Mouse (Mus musculus): ENCODE results near the gene Arcn1. TPM values are rescaled to one million over a fixed set of nuclear protein-coding genes. Genes with fewer than 3 reads are reported as not detected.

Gene Arcn1
- total RNA-seq, 1 experiment from 2014 or later, result 132 TPM

- no peak for ATAC-seq (replicated peaks in 1 of 2; ENCODE audit: insufficient read depth in 1 of 2, low FRiP score in 2 of 2, low TSS enrichment in 1 of 2, low read depth in 1 of 2, poor library complexity in 2 of 2, severe bottlenecking in 2 of 2)
Observed at GRCm38 (mm10) chr9:44724223-44724622, 43.4 kb downstream of the Arcn1 start.

GRCm38 (mm10) chr9:44723521-44724041 lies 44.1 kb downstream of the Arcn1 start:
- no peak for ATAC-seq (replicated peaks in 1 of 2; ENCODE audit: insufficient read depth in 1 of 2, low FRiP score in 2 of 2, low TSS enrichment in 1 of 2, low read depth in 1 of 2, poor library complexity in 2 of 2, severe bottlenecking in 2 of 2)

- ATAC-seq (replicated peaks in 1 of 2; ENCODE audit: insufficient read depth in 1 of 2, low FRiP score in 2 of 2, low TSS enrichment in 1 of 2, low read depth in 1 of 2, poor library complexity in 2 of 2, severe bottlenecking in 2 of 2), result no peak
Observed at GRCm38 (mm10) chr9:44723008-44723407, 44.6 kb downstream of the Arcn1 start.

- no peak for ATAC-seq (replicated peaks in 1 of 2; ENCODE audit: insufficient read depth in 1 of 2, low FRiP score in 2 of 2, low TSS enrichment in 1 of 2, low read depth in 1 of 2, poor library complexity in 2 of 2, severe bottlenecking in 2 of 2)
Observed at GRCm38 (mm10) chr9:44722575-44722974, 45.1 kb downstream of the Arcn1 start.

- ATAC-seq (replicated peaks in 1 of 2; ENCODE audit: insufficient read depth in 1 of 2, low FRiP score in 2 of 2, low TSS enrichment in 1 of 2, low read depth in 1 of 2, poor library complexity in 2 of 2, severe bottlenecking in 2 of 2), result no peak
Observed at GRCm38 (mm10) chr9:44721877-44722186, 45.8 kb downstream of the Arcn1 start.

GRCm38 (mm10) chr9:44721154-44721876 lies 46.3 kb downstream of the Arcn1 start:
- ATAC-seq (replicated peaks in 1 of 2; ENCODE audit: insufficient read depth in 1 of 2, low FRiP score in 2 of 2, low TSS enrichment in 1 of 2, low read depth in 1 of 2, poor library complexity in 2 of 2, severe bottlenecking in 2 of 2), result peak; percentile 64 to 80

- ATAC-seq (replicated peaks in 1 of 2; ENCODE audit: insufficient read depth in 1 of 2, low FRiP score in 2 of 2, low TSS enrichment in 1 of 2, low read depth in 1 of 2, poor library complexity in 2 of 2, severe bottlenecking in 2 of 2), result no peak
Observed at GRCm38 (mm10) chr9:44720358-44721153, 47.1 kb downstream of the Arcn1 start.

- no peak for ATAC-seq (replicated peaks in 1 of 2; ENCODE audit: insufficient read depth in 1 of 2, low FRiP score in 2 of 2, low TSS enrichment in 1 of 2, low read depth in 1 of 2, poor library complexity in 2 of 2, severe bottlenecking in 2 of 2)
Observed at GRCm38 (mm10) chr9:44719632-44720357, 47.9 kb downstream of the Arcn1 start.

GRCm38 (mm10) chr9:44718937-44719631 lies 48.6 kb downstream of the Arcn1 start:
- no peak for ATAC-seq (replicated peaks in 1 of 2; ENCODE audit: insufficient read depth in 1 of 2, low FRiP score in 2 of 2, low TSS enrichment in 1 of 2, low read depth in 1 of 2, poor library complexity in 2 of 2, severe bottlenecking in 2 of 2)

- no peak for ATAC-seq (replicated peaks in 1 of 2; ENCODE audit: insufficient read depth in 1 of 2, low FRiP score in 2 of 2, low TSS enrichment in 1 of 2, low read depth in 1 of 2, poor library complexity in 2 of 2, severe bottlenecking in 2 of 2)
Observed at GRCm38 (mm10) chr9:44717822-44718242, 49.8 kb downstream of the Arcn1 start.

- ATAC-seq (replicated peaks in 1 of 2; ENCODE audit: insufficient read depth in 1 of 2, low FRiP score in 2 of 2, low TSS enrichment in 1 of 2, low read depth in 1 of 2, poor library complexity in 2 of 2, severe bottlenecking in 2 of 2), result peak in 1 of 2 experiments; percentile 38; a peak in 2 of 4 replicates
Observed at GRCm38 (mm10) chr9:44716997-44717821, 50.4 kb downstream of the Arcn1 start.

- no peak for ATAC-seq (replicated peaks in 1 of 2; ENCODE audit: insufficient read depth in 1 of 2, low FRiP score in 2 of 2, low TSS enrichment in 1 of 2, low read depth in 1 of 2, poor library complexity in 2 of 2, severe bottlenecking in 2 of 2)
Observed at GRCm38 (mm10) chr9:44715705-44716362, 51.8 kb downstream of the Arcn1 start.

- no peak for ATAC-seq (replicated peaks in 1 of 2; ENCODE audit: insufficient read depth in 1 of 2, low FRiP score in 2 of 2, low TSS enrichment in 1 of 2, low read depth in 1 of 2, poor library complexity in 2 of 2, severe bottlenecking in 2 of 2)
Observed at GRCm38 (mm10) chr9:44715109-44715508, 52.5 kb downstream of the Arcn1 start.

- ATAC-seq (replicated peaks in 1 of 2; ENCODE audit: insufficient read depth in 1 of 2, low FRiP score in 2 of 2, low TSS enrichment in 1 of 2, low read depth in 1 of 2, poor library complexity in 2 of 2, severe bottlenecking in 2 of 2), result no peak
Observed at GRCm38 (mm10) chr9:44713574-44713973, 54.1 kb downstream of the Arcn1 start.

GRCm38 (mm10) chr9:44713080-44713479 lies 54.6 kb downstream of the Arcn1 start:
- ATAC-seq (replicated peaks in 1 of 2; ENCODE audit: insufficient read depth in 1 of 2, low FRiP score in 2 of 2, low TSS enrichment in 1 of 2, low read depth in 1 of 2, poor library complexity in 2 of 2, severe bottlenecking in 2 of 2), result no peak

GRCm38 (mm10) chr9:44711602-44712001 lies 56.0 kb downstream of the Arcn1 start:
- ATAC-seq (replicated peaks in 1 of 2; ENCODE audit: insufficient read depth in 1 of 2, low FRiP score in 2 of 2, low TSS enrichment in 1 of 2, low read depth in 1 of 2, poor library complexity in 2 of 2, severe bottlenecking in 2 of 2), result no peak
